Mouse (Mus musculus): Measurements from ENCODE around the gene Gfi1b. TPM values are rescaled to one million over a fixed set of nuclear protein-coding genes. Genes with fewer than 3 reads are reported as not detected.

The Gfi1b gene
- polyA plus RNA-seq, 1 experiment from 2014 or later: not detected

DNA sequence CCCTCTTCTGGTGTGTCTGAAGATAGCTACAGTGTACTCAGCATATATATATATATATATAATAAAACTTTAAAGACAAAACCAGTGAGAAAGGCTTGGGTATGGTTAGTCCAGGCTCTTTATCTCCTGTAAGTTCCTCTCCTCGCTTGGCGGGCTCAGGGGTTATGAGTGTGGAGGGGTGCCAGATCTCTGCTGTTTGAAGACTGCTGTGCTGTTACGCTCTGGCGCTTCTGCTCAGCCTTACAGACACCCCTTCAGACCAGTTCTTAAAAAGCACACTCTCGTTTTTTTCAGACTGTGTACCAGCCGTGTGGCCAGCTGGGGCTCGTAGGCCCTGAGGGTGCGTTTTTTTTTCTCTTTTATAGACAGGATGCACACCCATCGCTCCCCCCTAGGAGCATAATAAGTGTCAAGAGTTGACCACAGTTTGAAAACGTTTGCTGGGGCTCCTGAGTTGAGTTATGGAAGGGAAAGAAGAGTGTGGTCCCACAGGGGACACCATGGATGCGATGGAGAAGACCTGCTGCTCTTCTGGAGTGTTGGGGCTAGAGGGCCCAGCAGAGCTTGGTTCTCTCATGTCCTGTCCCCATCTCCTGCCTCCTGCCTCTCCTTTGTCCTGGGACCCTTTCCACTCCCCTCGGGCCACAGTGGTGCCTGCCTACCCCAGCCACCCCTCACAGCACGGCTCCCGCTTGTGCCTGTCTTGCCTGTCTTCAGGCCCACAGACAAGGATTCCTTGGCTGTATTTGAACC lies 15.8 kb downstream of the Gfi1b start:
- Histone ChIP-seq H3K4me3 (replicated peaks; ENCODE audit: low read length) (no peak overlapping the region), H3K9ac (no peak overlapping the region), H3K9me3 (ENCODE audit: control insufficient read depth, low read length) (no peaks in the 10 kb centered on the region), H3K27ac (no peak overlapping the region), H3K27me3 (ENCODE audit: control insufficient read depth, insufficient read depth, low read length) (no peaks in the 10 kb centered on the region), H3K4me2 (replicated peaks) (no peak overlapping the region), H3K4me1 (replicated peaks; ENCODE audit: control insufficient read depth, insufficient read depth, low read length) (no peaks in the 10 kb centered on the region), H3K36me3 (replicated peaks; ENCODE audit: control insufficient read depth, insufficient read depth) (no peaks in the 10 kb centered on the region)
- ATAC-seq (ENCODE audit: low FRiP score) (no peak), DNase-seq (ENCODE audit: low spot score) (no peak)
- WGBS: 57% methylated on average over 14 of the region's 14 CpGs

DNA sequence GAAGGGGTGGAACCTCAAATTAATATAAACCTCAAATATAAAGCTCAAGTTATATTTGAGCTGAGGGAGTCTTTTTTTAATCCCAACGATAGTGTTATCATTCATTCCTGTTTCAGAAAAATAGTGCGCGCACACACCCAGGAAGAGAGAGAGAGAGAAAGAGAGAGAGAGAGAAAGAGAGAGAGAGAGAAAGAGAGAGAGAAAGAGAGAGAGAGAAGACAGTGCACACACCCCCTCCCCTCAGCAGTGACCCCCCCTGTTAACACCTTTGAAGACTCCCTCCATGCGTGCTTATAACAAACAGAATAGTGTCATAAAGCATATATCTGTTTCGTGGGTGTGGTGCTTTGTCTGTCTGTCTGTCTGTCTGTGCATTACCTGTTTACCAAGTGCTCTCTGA lies 18.2 kb downstream of the Gfi1b start:
- DNase-seq (ENCODE audit: low spot score): no peak
- Histone ChIP-seq H3K9me3 (ENCODE audit: control insufficient read depth, low read length) (no peaks in the 10 kb centered on the region), H3K27me3 (ENCODE audit: control insufficient read depth, insufficient read depth, low read length) (no peaks in the 10 kb centered on the region), H3K4me1 (replicated peaks; ENCODE audit: control insufficient read depth, insufficient read depth, low read length) (no peaks in the 10 kb centered on the region), H3K4me2 (replicated peaks) (no peak overlapping the region), H3K4me3 (replicated peaks; ENCODE audit: low read length) (no peak overlapping the region), H3K9ac (no peak overlapping the region), H3K27ac (no peak overlapping the region), H3K36me3 (replicated peaks; ENCODE audit: control insufficient read depth, insufficient read depth) (no peaks in the 10 kb centered on the region)
- 95% methylated on average over 5 of the region's 5 CpGs for WGBS
- ATAC-seq (ENCODE audit: low FRiP score): no peak

DNA sequence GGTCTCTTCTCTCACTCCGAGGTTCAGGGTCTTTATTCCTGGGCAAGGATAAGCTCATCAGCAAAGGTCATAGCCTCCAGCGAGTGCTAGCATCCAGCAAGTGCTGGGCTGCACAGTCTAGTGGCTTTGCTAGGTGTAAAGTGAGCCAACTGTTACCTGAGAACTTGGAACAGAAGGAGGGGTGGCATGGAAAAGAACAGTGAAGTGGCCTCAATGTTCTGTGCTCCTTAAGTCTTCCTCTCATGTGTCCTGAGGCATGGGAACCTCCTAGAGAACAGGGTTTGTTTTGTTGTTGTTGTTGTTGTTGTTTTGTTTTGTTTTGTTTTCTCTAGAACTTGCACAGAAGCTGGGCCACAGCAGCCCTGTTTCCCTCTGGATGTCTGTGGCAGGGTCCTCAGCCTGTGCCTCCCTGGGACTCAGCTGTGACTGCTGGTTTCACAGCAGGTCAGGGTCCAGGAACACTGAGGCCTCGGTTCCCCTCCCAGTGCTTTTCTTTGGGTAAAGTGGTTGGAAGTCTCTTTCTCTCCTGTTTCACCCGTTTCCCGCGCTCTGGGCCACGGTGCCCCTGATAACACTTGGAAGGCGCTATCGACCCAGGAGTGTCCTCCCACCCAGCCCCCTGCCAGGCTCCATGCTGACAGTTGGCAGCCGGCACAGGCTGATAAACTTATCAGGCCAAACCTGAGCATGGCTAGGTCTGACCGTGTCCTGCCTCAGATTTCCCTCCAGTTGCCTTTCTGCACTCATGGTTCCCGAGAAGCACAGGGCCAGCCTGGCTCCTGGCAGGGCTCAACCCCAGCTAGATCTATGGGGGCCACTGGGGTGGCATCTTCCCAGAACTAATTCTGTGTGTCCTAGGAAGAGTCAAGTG lies 19.8 kb downstream of the Gfi1b start:
- Histone ChIP-seq H3K36me3 (replicated peaks; ENCODE audit: control insufficient read depth, insufficient read depth) (no peaks in the 10 kb centered on the region), H3K9me3 (ENCODE audit: control insufficient read depth, low read length) (no peaks in the 10 kb centered on the region), H3K9ac (no peak overlapping the region), H3K4me3 (replicated peaks; ENCODE audit: low read length) (no peak overlapping the region), H3K27ac (no peak overlapping the region), H3K4me2 (replicated peaks) (no peak overlapping the region), H3K4me1 (replicated peaks; ENCODE audit: control insufficient read depth, insufficient read depth, low read length) (no peaks in the 10 kb centered on the region), H3K27me3 (ENCODE audit: control insufficient read depth, insufficient read depth, low read length) (no peaks in the 10 kb centered on the region)
- ATAC-seq (ENCODE audit: low FRiP score) (no peak), DNase-seq (ENCODE audit: low spot score) (no peak)
- WGBS: 60% methylated on average over 12 of the region's 12 CpGs

DNA sequence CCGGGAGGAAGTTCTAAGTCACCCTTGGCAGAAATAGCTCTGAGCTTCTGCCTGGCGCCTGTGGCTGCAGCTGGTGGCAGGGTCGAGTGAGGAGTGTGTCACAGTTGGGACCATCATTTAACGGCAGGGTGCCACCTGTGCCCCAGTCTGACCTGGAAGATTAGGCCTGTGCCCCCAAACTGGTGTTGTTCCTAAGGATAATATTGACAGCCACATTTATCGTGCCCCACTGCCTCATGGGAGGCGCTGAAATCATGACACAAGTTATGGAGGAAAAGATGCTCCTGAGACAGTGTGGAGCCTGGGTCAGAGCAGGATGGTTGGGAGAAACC lies 22.2 kb downstream of the Gfi1b start:
- Histone ChIP-seq H3K4me2 (replicated peaks) (no peak overlapping the region), H3K27me3 (ENCODE audit: control insufficient read depth, insufficient read depth, low read length) (no peaks in the 10 kb centered on the region), H3K9ac (no peak overlapping the region), H3K4me1 (replicated peaks; ENCODE audit: control insufficient read depth, insufficient read depth, low read length) (no peaks in the 10 kb centered on the region), H3K27ac (no peak overlapping the region), H3K9me3 (ENCODE audit: control insufficient read depth, low read length) (no peaks in the 10 kb centered on the region), H3K4me3 (replicated peaks; ENCODE audit: low read length) (no peak overlapping the region), H3K36me3 (replicated peaks; ENCODE audit: control insufficient read depth, insufficient read depth) (no peaks in the 10 kb centered on the region)
- WGBS: 77% methylated on average over 6 of the region's 6 CpGs
- DNase-seq (ENCODE audit: low spot score): no peak
- no peak for ATAC-seq (ENCODE audit: low FRiP score)

DNA sequence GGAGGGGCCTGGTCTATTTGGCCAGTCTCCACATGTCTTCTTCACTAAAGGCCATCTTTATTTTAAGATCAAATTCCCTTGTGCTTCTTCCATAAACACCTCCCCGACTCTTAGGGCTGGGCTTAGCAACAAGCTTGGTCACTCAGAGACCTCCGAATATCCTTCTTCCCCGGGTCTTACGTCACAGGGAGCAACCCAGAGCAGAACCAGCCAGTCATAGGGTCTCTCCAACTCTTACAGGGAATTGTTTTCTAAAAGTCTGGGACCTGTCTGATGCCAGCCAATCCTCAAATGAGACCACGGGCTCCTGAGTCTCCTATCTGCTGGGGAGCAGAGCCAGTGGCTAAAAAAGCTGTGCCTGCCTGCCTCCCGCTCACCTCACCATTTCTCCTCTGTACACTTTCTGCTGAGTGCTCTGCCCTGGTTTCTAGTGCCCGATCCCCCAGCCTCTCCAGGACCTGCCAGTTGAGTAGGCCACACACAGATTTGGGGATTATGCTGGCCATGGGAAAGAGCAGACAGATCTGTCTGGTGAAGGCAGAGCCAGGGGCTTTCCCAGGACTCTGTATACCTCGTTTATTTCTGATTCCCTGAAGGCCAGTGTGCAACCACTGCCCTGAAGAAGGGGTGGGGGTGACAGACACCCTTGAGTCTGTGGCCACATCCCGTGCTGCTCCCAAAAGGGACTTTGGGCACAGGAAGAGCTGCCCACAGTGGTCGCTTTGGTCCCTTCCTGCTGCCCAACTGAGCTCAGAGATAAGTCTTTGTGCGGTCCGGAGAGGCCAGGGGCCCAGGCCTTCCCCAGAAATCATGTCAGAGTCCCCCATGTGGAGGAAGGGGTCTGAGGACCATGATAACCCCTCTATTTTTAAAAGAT lies 22.9 kb downstream of the Gfi1b start:
- no peak for ATAC-seq (ENCODE audit: low FRiP score)

DNA sequence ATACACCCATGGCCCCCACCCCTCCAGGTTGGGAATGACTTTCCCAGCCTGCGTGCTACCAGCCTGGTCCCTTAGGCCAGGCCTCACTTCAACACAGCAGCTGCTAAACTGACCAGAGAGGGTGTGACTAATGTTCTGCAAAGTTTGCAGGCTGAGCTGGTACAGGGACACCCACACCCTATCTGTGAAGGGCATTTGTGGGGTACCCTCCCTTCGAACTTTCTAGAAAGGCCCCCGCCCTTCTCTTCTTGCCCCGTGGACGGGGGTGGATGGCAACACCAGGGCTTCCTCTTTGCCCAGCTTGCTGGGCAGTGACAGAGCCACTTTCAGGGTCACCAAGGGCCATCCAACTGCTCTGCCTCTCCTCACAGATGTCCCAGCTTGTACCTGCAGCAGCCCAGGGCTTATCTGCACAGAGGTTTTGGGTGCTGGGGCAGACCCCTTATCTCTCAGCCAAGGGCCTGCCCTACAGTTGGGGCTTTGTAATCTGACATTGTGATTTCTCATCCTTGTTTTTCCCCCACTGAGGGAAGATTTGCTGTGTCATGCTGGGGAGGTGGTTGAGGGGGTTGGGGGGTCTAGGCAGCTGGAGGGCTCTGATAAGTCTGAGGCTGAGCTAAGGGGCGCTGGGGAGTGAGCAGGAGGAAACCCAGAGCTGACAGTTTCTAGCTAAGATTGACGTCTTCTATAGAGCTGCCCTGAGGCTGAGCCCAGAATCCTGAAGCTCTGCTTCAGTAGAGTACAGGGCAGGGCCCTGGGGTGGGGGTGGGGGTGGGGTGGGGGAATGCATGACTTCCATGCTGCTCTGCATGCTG lies 23.8 kb downstream of the Gfi1b start:
- no peaks in the 10 kb centered on the region for H3K9me3 ChIP-seq (ENCODE audit: control insufficient read depth, low read length)
- H3K4me2 ChIP-seq (replicated peaks): no peak overlapping the region
- H3K4me1 ChIP-seq (replicated peaks; ENCODE audit: control insufficient read depth, insufficient read depth, low read length): no peaks in the 10 kb centered on the region
- WGBS: 72% methylated on average over 7 of the region's 7 CpGs
- H3K4me3 ChIP-seq (replicated peaks; ENCODE audit: low read length): no peak overlapping the region
- no peak overlapping the region for H3K9ac ChIP-seq
- no peaks in the 10 kb centered on the region for H3K36me3 ChIP-seq (replicated peaks; ENCODE audit: control insufficient read depth, insufficient read depth)
- no peak for DNase-seq (ENCODE audit: low spot score)
- no peaks in the 10 kb centered on the region for H3K27me3 ChIP-seq (ENCODE audit: control insufficient read depth, insufficient read depth, low read length)
- no peak overlapping the region for H3K27ac ChIP-seq
- ATAC-seq (ENCODE audit: low FRiP score): no peak

More for the DNA sequence above, 22.9 kb downstream of the Gfi1b start:
- H3K27me3 ChIP-seq (ENCODE audit: control insufficient read depth, insufficient read depth, low read length): no peaks in the 10 kb centered on the region
- H3K4me1 ChIP-seq (replicated peaks; ENCODE audit: control insufficient read depth, insufficient read depth, low read length): no peaks in the 10 kb centered on the region
- no peak overlapping the region for H3K9ac ChIP-seq
- DNase-seq (ENCODE audit: low spot score): no peak
- 75% methylated on average over 12 of the region's 12 CpGs for WGBS
- no peaks in the 10 kb centered on the region for H3K36me3 ChIP-seq (replicated peaks; ENCODE audit: control insufficient read depth, insufficient read depth)
- no peak overlapping the region for H3K4me3 ChIP-seq (replicated peaks; ENCODE audit: low read length)
- no peak overlapping the region for H3K27ac ChIP-seq
- H3K9me3 ChIP-seq (ENCODE audit: control insufficient read depth, low read length): no peaks in the 10 kb centered on the region
- no peak overlapping the region for H3K4me2 ChIP-seq (replicated peaks)

DNA sequence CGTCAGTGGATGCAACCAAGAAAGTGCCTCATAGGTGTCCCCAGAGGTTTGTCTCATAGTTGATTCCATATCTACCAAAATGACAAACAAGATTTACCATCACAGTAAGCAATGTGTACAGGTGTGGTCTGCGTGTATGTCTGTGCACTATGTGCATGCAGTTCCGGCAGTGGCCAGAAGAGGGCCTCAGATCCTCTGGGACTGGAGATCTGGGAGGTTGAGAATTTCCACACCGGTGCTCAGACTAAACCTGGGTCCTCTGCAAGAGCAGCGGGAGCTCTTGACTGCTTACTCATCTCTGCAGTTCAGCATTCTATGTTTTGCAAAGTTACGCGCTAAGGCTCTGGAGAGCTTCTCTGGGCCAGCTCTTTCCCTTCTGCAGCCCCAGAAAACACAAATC lies 24.8 kb downstream of the Gfi1b start:
- Histone ChIP-seq H3K4me2 (replicated peaks) (no peak overlapping the region), H3K36me3 (replicated peaks; ENCODE audit: control insufficient read depth, insufficient read depth) (no peaks in the 10 kb centered on the region), H3K9ac (no peak overlapping the region), H3K27me3 (ENCODE audit: control insufficient read depth, insufficient read depth, low read length) (no peaks in the 10 kb centered on the region), H3K4me3 (replicated peaks; ENCODE audit: low read length) (no peak overlapping the region), H3K27ac (no peak overlapping the region), H3K4me1 (replicated peaks; ENCODE audit: control insufficient read depth, insufficient read depth, low read length) (no peaks in the 10 kb centered on the region), H3K9me3 (ENCODE audit: control insufficient read depth, low read length) (no peaks in the 10 kb centered on the region)
- ATAC-seq (ENCODE audit: low FRiP score) (no peak), DNase-seq (ENCODE audit: low spot score) (no peak)
- WGBS: 87% methylated on average over 7 of the region's 7 CpGs

DNA sequence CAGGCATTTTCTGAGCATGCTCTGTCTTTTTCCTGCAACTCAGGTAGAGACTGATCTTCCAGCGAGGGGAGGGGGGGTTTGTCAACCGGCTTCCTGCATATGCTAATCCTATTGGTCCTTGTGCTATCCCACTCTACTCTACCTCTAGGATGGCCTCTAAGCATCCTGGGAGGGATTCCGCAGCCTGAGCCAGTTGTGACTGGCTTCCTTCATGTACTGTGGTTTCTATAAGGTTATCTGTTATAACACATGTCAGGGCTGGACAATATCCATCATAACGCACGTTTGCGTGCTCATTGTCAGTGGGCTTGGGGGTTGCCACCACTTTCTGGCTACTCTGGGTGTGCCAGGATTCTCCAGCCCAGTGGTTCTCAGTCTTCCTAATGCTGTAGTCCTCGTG lies 25.8 kb downstream of the Gfi1b start:
- H3K4me2 ChIP-seq (replicated peaks): no peak overlapping the region
- no peak for DNase-seq (ENCODE audit: low spot score)
- no peaks in the 10 kb centered on the region for H3K9me3 ChIP-seq (ENCODE audit: control insufficient read depth, low read length)
- no peak overlapping the region for H3K4me3 ChIP-seq (replicated peaks; ENCODE audit: low read length)
- H3K36me3 ChIP-seq (replicated peaks; ENCODE audit: control insufficient read depth, insufficient read depth): no peaks in the 10 kb centered on the region
- no peak for ATAC-seq (ENCODE audit: low FRiP score)
- H3K9ac ChIP-seq: no peak overlapping the region
- WGBS: 79% methylated on average over 7 of the region's 7 CpGs
- H3K4me1 ChIP-seq (replicated peaks; ENCODE audit: control insufficient read depth, insufficient read depth, low read length): no peaks in the 10 kb centered on the region
- H3K27ac ChIP-seq: no peak overlapping the region
- no peaks in the 10 kb centered on the region for H3K27me3 ChIP-seq (ENCODE audit: control insufficient read depth, insufficient read depth, low read length)

All from hindbrain, embryonic 14.5 days (tissue).